Mouse (Mus musculus): ENCODE measurements around the gene Ap3b1.

DNA sequence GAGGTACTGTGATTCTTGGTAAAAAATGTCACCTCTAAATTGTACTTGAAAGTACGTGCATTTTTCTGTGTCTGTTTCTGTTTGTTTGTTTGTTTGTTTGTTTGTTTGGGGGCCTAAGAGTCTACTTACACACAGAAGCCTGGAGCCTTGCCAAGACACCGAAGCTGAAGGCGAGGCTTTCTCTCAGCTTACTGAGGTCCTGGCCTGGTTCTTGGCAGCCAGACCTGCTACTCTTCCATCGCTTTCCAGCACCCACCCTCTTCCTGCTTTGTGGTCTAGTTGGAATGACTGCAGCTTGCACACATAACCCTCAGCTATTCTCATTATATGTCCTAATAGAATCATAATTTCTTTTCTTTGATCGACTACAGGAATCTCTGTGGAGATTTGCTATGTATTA lies 80.6 kb downstream of the Ap3b1 start:
- no peak for TF ChIP-seq CTCF (IDR thresholded peaks at IDR 0.05; ENCODE audit: control insufficient read depth, insufficient read depth, low read length)
- no peak for TF ChIP-seq POLR2A (IDR thresholded peaks at IDR 0.05; ENCODE audit: borderline replicate concordance, control insufficient read depth, low read depth, low read length)

Measured in bone marrow, adult 2 months (tissue).